Comparison of ENCODE assay signal across 27 mouse cellular contexts in the genomic region with DNA sequence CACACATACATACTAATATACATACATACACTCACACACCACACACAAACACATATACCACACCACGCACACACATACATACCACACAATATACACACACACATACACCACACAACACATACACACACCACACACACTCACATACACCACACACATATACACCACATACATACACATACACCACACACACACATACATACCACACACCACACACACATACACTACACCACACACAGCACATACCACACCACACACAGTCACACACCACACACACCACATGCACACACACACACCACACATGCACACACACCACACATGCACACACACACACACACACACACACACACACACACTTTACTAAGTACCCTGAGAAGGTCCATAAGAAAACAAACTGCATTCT. TPM values are rescaled to one million over a fixed set of nuclear protein-coding genes. Genes with fewer than 3 reads are reported as not detected.
DNase-seq lines count a peak whose midpoint lies in the region; ATAC-seq and TF ChIP-seq lines count a peak whose summit lies in the region.
"Had no signal": no experiment of that assay in that cellular context is flagged by ENCODE, and none has a peak within 500 bp of the region (broad histone marks: within the 10 kb centered on the region; RNA-seq: fewer than 3 reads in every experiment).

No protein-coding gene starts in this region.

- ATAC-seq in forebrain, embryonic 12.5 days (ENCODE audit: low FRiP score) = peak; percentile 51; the same call in 1 of the 2 replicates
- no peak; the same call in 1 of the 2 replicates for ATAC-seq in forebrain, embryonic 16.5 days
- no peak for ATAC-seq in megakaryocyte, adult 5-6 weeks (ENCODE audit: poor library complexity, severe bottlenecking)
- ATAC-seq in midbrain, postnatal 0 days (ENCODE audit: low FRiP score) = 0 out of 2 replicates have a peak, but pooled peaks have one; percentile 41
- ATAC-seq: CD4-positive, CD25-positive, alpha-beta regulatory T cell, adult 4 months; inflammation-experienced regulatory T-cells, adult 6 months had no signal

- H3K9ac ChIP-seq in forebrain, embryonic 12.5 days = no peak overlapping the region
- H3K9ac ChIP-seq in forebrain, embryonic 16.5 days (replicated peaks; ENCODE audit: low read depth, low read length) = no peak overlapping the region
- H3K9ac ChIP-seq in midbrain, postnatal 0 days (replicated peaks; ENCODE audit: low read length, poor library complexity, severe bottlenecking) = no peak overlapping the region
- H3K9ac ChIP-seq: heart, embryonic 12.5 days; hindbrain, embryonic 14.5 days; liver, embryonic 14.5 days; lung, embryonic 14.5 days; neural tube, embryonic 13.5 days; stomach, embryonic 15.5 days had no signal

- no peak overlapping the region for H3K27ac ChIP-seq in forebrain, embryonic 12.5 days
- no peak overlapping the region for H3K27ac ChIP-seq in forebrain, embryonic 16.5 days (ENCODE audit: low read length)
- no peak overlapping the region for H3K27ac ChIP-seq in embryonic fibroblast, embryonic 13.5 days (ENCODE audit: insufficient read depth, low read length)
- H3K27ac ChIP-seq in midbrain, postnatal 0 days (ENCODE audit: low read depth, low read length) = no peak overlapping the region
- no peak overlapping the region for H3K27ac ChIP-seq in left cerebral cortex, adult 2 months
- H3K27ac ChIP-seq: heart, adult 2 months; hindbrain, embryonic 14.5 days; liver, embryonic 14.5 days had no signal

- no peaks in the 10 kb centered on the region for H3K27me3 ChIP-seq in forebrain, embryonic 12.5 days
- H3K27me3 ChIP-seq in forebrain, embryonic 16.5 days (replicated peaks; ENCODE audit: control insufficient read depth, insufficient read depth, low read length) = no peaks in the 10 kb centered on the region
- H3K27me3 ChIP-seq in megakaryocyte, embryonic 14.5 days (replicated peaks) = no peaks in the 10 kb centered on the region
- H3K27me3 ChIP-seq in midbrain, postnatal 0 days (ENCODE audit: insufficient read depth, low read length) = no peaks in the 10 kb centered on the region
- H3K27me3 ChIP-seq: heart, embryonic 12.5 days; neural tube, embryonic 13.5 days; stomach, embryonic 15.5 days had no signal

- TF ChIP-seq POLR2A in embryonic fibroblast, embryonic 13.5 days (IDR thresholded peaks at IDR 0.05; ENCODE audit: low read depth, low read length) = peak; percentile 33; the same call in 1 of the 2 replicates

- no peak overlapping the region for H3K4me3 ChIP-seq in forebrain, embryonic 12.5 days (replicated peaks)
- no peak overlapping the region for H3K4me3 ChIP-seq in forebrain, embryonic 16.5 days (replicated peaks; ENCODE audit: low read length)
- peak overlapping the region; percentile 59 for H3K4me3 ChIP-seq in megakaryocyte, embryonic 14.5 days (replicated peaks)
- H3K4me3 ChIP-seq in embryonic fibroblast, embryonic 13.5 days (ENCODE audit: insufficient read depth, low read length) = no peak overlapping the region
- no peak overlapping the region for H3K4me3 ChIP-seq in midbrain, postnatal 0 days (ENCODE audit: low read depth, low read length)
- no peak overlapping the region for H3K4me3 ChIP-seq in left cerebral cortex, adult 2 months
- H3K4me3 ChIP-seq: heart, adult 2 months; heart, embryonic 12.5 days; neural tube, embryonic 13.5 days; stomach, embryonic 15.5 days had no signal

- intact Hi-C loops in left cerebral cortex, adult 2 months (cut with DNase I) = no loop called here

- no peak for DNase-seq in midbrain, postnatal 0 days (ENCODE audit: low spot score)
- DNase-seq in left cerebral cortex, adult 2 months (ENCODE audit: extremely low spot score in 1 of 2, low spot score in 2 of 2) = no peak
- DNase-seq: adrenal gland, postnatal 14 days; cerebellum, adult 11-12 months; cerebellum, adult 9-11 months; heart, adult 2 months; heart, postnatal 4 days; kidney, adult 11 months; kidney, postnatal 14 days; layer of hippocampus, adult 9-11 months; liver; lung, embryonic 14.5 days; lung, postnatal 4 days; right cerebral cortex, postnatal 14 days had no signal

- H3K36me3 ChIP-seq in forebrain, embryonic 12.5 days (replicated peaks) = peaks cover 18% of the 10 kb centered on the region; the same call in 1 of the 2 replicates
- H3K36me3 ChIP-seq in forebrain, embryonic 16.5 days (ENCODE audit: control insufficient read depth, insufficient read depth) = no peaks in the 10 kb centered on the region
- H3K36me3 ChIP-seq in megakaryocyte, embryonic 14.5 days (replicated peaks; ENCODE audit: low read length) = no peaks in the 10 kb centered on the region
- H3K36me3 ChIP-seq in midbrain, postnatal 0 days (ENCODE audit: insufficient read depth, low read length) = no peaks in the 10 kb centered on the region
- H3K36me3 ChIP-seq: heart, embryonic 12.5 days; stomach, embryonic 15.5 days had no signal

- no peak overlapping the region for H3K4me2 ChIP-seq in forebrain, embryonic 12.5 days
- H3K4me2 ChIP-seq in forebrain, embryonic 16.5 days (ENCODE audit: low read length) = no peak overlapping the region
- H3K4me2 ChIP-seq in midbrain, postnatal 0 days (ENCODE audit: low read depth, low read length, poor library complexity, severe bottlenecking) = no peak overlapping the region
- H3K4me2 ChIP-seq: heart, embryonic 12.5 days; hindbrain, embryonic 14.5 days; lung, embryonic 14.5 days; neural tube, embryonic 13.5 days; stomach, embryonic 15.5 days had no signal

- WGBS in forebrain, embryonic 12.5 days = 94% methylated on average over 1 of the region's 1 CpGs
- 93% methylated on average over 1 of the region's 1 CpGs for WGBS in forebrain, embryonic 16.5 days
- WGBS in midbrain, postnatal 0 days = 100% methylated on average over 1 of the region's 1 CpGs

- no peaks in the 10 kb centered on the region for H3K9me3 ChIP-seq in forebrain, embryonic 12.5 days
- H3K9me3 ChIP-seq in forebrain, embryonic 16.5 days (ENCODE audit: control insufficient read depth, low read length) = no peaks in the 10 kb centered on the region
- peaks cover 66% of the 10 kb centered on the region for H3K9me3 ChIP-seq in megakaryocyte, embryonic 14.5 days
- H3K9me3 ChIP-seq in midbrain, postnatal 0 days (ENCODE audit: low read length) = no peaks in the 10 kb centered on the region
- H3K9me3 ChIP-seq: heart, embryonic 12.5 days; neural tube, embryonic 13.5 days; stomach, embryonic 15.5 days had no signal

- H3K4me1 ChIP-seq in forebrain, embryonic 12.5 days = no peaks in the 10 kb centered on the region; the same call in 1 of the 2 replicates
- H3K4me1 ChIP-seq in forebrain, embryonic 16.5 days (replicated peaks; ENCODE audit: control insufficient read depth, insufficient read depth, low read length) = peaks cover 18% of the 10 kb centered on the region
- H3K4me1 ChIP-seq in megakaryocyte, embryonic 14.5 days = no peaks in the 10 kb centered on the region
- no peaks in the 10 kb centered on the region for H3K4me1 ChIP-seq in embryonic fibroblast, embryonic 13.5 days (ENCODE audit: control insufficient read depth, insufficient read depth, low read length)
- H3K4me1 ChIP-seq in midbrain, postnatal 0 days (ENCODE audit: insufficient read depth, low read length) = no peaks in the 10 kb centered on the region
- H3K4me1 ChIP-seq: heart, embryonic 12.5 days had no signal

- TF ChIP-seq CTCF in embryonic fibroblast, embryonic 13.5 days (IDR thresholded peaks at IDR 0.05; ENCODE audit: borderline replicate concordance, insufficient read depth, low read length) = no peak
- TF ChIP-seq CTCF in midbrain, postnatal 0 days (IDR thresholded peaks at IDR 0.05) = no peak
- no peak for TF ChIP-seq CTCF in left cerebral cortex, adult 2 months (IDR thresholded peaks at IDR 0.05)

RNA-seq across cellular contexts. Expression of a gene that starts 25.5 kb away (rescaled TPM):
- 14.5 and 16.4 TPM in 2 replicates for polyA plus RNA-seq in forebrain, embryonic 12.5 days (2016; fragmentation: Nextera tagmentation; extraction: Ambion mirVana)
- 4.7 and 5.6 TPM in 2 replicates for polyA plus RNA-seq in forebrain, embryonic 16.5 days (2015; fragmentation: Nextera tagmentation; extraction: Ambion mirVana)
- not detected in 2 replicates for polyA plus RNA-seq in megakaryocyte, embryonic 14.5 days (2012; ENCODE audit: insufficient read depth, low replicate concordance)
- total RNA-seq in megakaryocyte, adult 5-6 weeks (2015) = not detected in 2 replicates
- not detected in 2 replicates for total RNA-seq in megakaryocyte, adult 5-6 weeks (2017)
- polyA plus RNA-seq in embryonic fibroblast, embryonic 13.5 days (2011; ENCODE audit: insufficient read length, low read depth, missing spikeins) = 1.3 and 2.5 TPM in 2 replicates
- total RNA-seq in midbrain, postnatal 0 days (2014; rRNA removed) = 19.0 and 22.1 TPM in 2 replicates
- polyA plus RNA-seq in midbrain, postnatal 0 days (2015; fragmentation: Nextera tagmentation; extraction: Ambion mirVana) = 3.8 and 3.9 TPM in 2 replicates
- 1 to 10 TPM; 4.3 to 5.2 TPM for total RNA-seq in left cerebral cortex, adult 2 months (2021)
- total RNA-seq: common myeloid progenitor, adult 5-6 weeks had no signal
- polyA plus RNA-seq: inflammation-experienced regulatory T-cells, adult 6 months had no signal

Comparison
In these comparisons a context has a peak if more than half of its experiments do, and no peak if none do; other contexts are left out.
1. ATAC-seq: peak in forebrain, embryonic 12.5 days (single experiment) and midbrain, postnatal 0 days (single experiment); none in forebrain, embryonic 16.5 days (single experiment) and megakaryocyte, adult 5-6 weeks (single experiment).